Mouse (Mus musculus): ENCODE measurements at regions not wholly inside any gene's neighbourhood (a gene's known extent, or its start where the extent isn't known, plus 50 kb on each side); places are given as distances from the start of the nearest gene placed in this dataset.
"Not testable (repeated sequence)": the region's sequence is repeated elsewhere in the genome, so short reads cannot be mapped to it uniquely, and the experiment has no call there.

DNA sequence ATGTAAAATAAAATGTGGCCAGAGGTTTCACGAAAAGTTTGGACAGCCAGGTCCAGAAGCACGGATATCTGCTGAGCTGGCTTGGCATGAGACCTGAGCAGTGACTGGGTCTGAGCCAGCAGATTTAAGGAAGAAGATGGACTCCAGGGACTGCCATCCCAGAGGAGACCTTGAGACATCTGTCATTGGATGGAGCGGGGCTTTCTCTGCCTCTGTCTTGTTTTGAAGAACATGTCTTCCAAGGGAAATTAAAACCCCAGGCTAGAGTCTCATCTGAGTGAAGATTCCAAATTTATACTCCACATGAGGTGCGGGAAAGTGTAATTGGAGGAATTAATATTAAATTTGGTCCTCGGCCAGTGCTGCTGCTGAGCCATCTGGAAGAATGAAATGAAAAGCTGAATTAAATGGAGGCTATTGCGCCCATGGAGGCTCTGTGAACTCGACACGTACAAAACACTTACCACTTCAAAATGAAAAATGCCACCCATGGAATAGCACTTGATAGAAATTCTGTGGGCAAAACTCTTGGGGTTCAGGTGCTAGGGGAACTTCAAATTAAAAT lies 129.8 kb upstream of the Adcy2 start:
- no peak for DNase-seq

DNA sequence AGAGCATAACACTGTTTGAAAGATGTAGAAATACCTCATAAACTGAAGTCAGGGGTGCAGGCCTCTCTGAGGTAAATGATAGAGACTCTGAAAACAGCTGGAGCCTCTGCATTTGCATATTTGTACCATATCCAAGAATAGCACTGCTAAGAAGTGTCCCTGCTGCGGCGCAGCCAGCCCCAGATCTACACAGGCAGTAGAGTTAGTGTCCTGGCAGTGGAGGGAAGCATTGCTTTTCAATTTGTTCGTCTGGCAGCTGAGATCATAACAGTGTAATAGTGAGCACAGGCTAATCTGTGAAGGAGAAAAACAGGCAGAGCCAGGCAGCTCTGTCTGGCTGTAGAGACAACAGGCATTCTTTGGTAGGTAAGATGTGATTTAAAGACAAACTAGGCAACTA lies 128.2 kb upstream of the Adcy2 start:
- no peak for DNase-seq

DNA sequence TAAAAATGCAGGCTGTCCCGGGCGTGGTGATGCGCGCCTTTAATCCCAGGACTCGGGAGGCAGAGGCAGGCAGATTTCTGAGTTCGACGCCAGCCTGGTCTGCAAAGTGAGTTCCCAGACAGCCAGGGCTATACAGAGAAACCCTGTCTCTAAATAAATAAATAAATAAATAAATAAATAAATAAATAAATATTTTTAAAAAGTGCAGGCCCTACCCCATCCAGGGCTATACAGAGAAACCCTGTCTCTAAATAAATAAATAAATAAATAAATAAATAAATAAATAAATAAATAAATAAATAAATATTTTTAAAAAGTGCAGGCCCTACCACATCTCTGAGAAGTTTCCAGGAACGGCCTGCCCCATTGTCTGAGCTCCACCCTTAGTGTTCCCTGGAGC lies 119.4 kb upstream of the Adcy2 start:
- not testable (repeated sequence) for DNase-seq

DNA sequence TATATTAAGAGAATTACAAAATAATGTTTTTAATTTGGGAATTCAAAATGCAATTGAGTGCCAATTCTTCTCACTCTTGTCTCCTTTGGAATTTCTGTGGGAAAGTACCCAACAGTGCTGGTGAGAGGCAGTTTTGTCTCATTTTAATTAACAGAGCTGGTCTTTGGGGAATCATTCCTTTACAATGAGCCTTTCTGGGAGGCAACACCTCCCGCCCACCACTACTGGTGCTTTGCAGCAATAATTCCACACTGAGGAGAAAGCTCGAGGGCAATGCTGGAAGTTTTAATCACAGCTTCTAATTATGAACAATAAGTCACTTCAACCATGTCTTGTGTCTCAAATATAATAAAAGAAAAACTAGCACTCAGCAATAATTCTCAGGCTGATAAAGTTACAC lies 109.8 kb upstream of the Adcy2 start:
- no peak for DNase-seq

DNA sequence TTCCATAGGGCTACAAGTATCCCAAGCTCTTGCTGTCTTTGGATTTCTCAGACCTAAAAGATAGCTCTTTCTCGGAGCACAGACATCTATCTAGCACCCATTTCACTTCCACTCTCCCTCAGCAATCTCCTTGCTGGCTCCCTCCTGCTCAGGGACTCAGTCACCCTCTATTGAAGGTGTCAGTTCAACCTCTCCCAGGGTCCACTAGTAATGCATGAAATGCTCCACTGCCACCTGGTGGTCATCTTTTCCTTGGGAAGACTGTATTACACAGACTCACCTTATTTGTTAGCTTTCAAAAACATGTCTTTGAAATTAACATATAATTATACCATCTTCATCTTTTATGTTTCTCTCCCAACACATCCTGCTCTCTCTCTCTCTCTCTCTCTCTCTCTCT lies 87.3 kb upstream of the Adcy2 start:
- DNase-seq, result peak; percentile 75

DNA sequence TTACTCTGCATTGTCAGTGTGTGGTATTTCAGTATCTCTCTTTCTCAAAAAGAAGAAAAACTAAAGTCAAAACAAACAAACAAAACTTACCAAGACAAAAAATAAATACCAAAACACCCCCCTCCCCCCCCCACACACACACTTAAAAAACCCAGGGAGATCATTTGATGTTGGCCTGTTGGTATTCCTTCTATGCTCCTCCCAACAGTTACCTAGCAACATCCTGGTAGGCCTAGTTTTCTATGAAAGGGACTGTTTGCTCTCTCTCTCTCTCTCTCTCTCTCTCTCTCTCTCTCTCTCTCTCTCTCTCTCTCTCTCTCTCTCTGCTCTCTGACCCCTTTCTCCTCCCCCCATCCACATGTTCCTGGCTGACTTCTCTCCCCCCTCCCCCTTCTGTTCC lies 71.0 kb upstream of the Adcy2 start:
- no peak for DNase-seq

DNA sequence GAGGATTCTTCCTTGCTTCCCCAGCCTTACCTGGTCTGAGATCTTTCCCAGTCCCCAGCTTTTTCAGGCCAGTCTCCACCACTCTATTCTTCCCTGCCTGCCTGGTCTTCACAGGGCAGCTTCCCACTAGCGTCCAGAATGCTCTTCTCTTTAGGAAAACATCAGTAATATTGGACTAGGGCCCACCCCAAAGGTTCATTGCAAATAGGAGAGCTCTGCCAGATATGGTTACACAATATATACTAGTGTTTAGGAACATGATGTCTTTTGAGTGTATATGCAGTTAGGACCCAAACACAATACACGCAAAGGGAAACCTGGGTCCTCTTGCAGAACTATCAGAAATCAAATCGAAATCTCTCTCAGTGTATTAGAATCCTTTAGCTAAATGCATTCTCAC lies 70.5 kb upstream of the Adcy2 start:
- no peak for DNase-seq

DNA sequence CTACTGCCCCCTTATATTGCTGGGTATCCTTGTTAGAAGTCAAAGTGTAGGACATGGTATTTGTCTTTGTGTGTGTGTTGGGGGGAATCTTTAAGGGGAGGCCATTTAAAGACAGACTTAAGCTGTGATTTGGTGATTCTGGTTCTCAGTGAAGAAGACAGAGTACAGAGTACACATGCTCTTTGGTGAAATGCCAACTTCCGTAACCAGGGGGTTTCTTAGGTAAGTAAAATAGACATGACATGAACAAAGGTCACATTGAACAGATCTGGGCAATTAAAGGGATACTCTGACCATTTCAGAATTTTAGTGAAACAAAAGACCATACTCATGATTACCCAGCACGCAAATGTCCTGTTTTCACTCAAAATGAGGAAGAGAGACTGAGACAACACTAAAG lies 67.3 kb upstream of the Adcy2 start:
- DNase-seq, result no peak

DNA sequence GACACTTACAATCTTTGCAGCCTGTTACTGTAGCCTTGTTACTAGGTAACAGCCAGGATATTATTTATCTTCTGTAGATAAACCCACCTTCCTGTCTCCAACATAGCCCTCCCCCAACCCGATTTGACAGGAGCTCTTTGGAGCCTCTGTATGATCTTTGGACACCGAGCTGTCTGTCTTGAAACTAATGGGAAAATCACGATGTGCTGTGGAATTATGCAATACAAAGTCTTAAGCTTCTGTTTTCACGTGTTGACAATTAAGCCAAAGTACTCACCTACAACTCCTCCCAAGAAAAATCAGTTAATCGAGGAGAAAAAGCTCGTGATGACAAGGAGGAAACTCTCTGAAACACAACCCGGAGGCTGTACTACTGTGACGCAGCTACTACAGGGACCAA lies 65.9 kb upstream of the Adcy2 start:
- no peak for DNase-seq

DNA sequence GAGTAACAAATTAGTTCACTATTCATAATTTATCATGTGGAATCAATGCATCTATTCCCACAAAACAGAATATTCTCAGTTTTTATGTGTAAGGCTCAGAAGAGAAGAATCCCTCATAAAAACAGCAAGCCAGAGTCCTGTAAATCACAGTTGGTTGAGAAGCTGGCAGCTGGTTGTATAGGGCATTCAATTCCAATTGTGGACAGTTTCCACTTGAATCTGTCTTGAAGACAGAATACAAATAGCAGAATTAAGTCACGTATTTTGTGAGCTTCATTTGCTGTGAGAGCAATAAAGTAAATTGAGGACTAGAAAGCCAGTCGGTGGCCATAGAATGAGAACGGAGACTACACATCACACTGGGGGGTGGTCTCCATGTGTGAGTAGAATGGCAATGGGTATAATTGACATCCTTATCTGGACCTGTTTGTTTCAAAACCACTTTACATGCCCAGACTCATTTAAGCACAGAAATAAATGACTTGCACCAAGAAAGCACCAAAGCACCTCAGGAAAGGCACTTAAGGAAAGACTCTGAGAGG lies 63.4 kb upstream of the Adcy2 start:
- DNase-seq, result no peak

DNA sequence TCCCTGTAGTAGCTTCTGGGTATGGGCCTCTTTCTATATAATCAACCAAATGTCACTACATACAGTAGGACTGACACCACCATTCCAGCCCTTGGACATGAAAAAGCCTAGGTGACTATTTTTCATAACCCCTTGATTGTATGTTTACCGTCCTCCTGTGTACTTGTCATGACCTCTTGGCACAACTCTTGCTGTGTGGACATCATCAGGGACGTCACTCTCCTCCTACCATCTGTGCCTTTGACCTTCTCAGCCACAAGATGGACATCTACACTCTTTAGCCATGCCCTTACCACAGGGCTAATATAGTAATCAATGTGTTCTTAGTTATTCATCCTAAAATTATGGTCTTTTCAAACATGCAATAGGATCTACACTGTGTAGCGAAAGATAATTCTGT lies 62.1 kb upstream of the Adcy2 start:
- DNase-seq, result no peak
